Mouse (Mus musculus): ENCODE results near the gene Gm13119. TPM values are rescaled to one million over a fixed set of nuclear protein-coding genes. Genes with fewer than 3 reads are reported as not detected.
"Not testable (repeated sequence)": the region's sequence is repeated elsewhere in the genome, so short reads cannot be mapped to it uniquely, and the experiment has no call there.

Gm13119 gene
- not detected in 2 replicates for polyA plus RNA-seq (2016; fragmentation: Nextera tagmentation; extraction: Ambion mirVana)

GRCm38 (mm10) chr4:144357642-144358041 lies at the start of gene Gm13119:
Gm13119 (plus strand) TSS chr4:144357942.
- H3K4me2 ChIP-seq (replicated peaks); H3K4me3 ChIP-seq; H3K27ac ChIP-seq (replicated peaks); H3K9ac ChIP-seq (replicated peaks); H3K36me3 ChIP-seq; ATAC-seq (ENCODE audit: low FRiP score, low read depth); H3K4me1 ChIP-seq; H3K27me3 ChIP-seq: not testable (repeated sequence)
- WGBS, result 86% methylated on average over 3 of the region's 3 CpGs
- H3K9me3 ChIP-seq, result peaks cover 24% of the 10 kb centered on the region

GRCm38 (mm10) chr4:144312666-144313460 lies 44.9 kb upstream of the Gm13119 start:
- not testable (repeated sequence) for H3K4me2 ChIP-seq (replicated peaks); ATAC-seq (ENCODE audit: low FRiP score, low read depth); H3K27ac ChIP-seq (replicated peaks); H3K4me3 ChIP-seq; H3K36me3 ChIP-seq; H3K9ac ChIP-seq (replicated peaks); H3K27me3 ChIP-seq; H3K9me3 ChIP-seq; H3K4me1 ChIP-seq
- 77% methylated on average over 2 of the region's 2 CpGs for WGBS

GRCm38 (mm10) chr4:144329949-144330348 lies 27.8 kb upstream of the Gm13119 start, which contains the start of gene Gm13128:
Gm13128 (plus strand) TSS chr4:144330249.
- H3K27me3 ChIP-seq; ATAC-seq (ENCODE audit: low FRiP score, low read depth); H3K9me3 ChIP-seq; H3K27ac ChIP-seq (replicated peaks); H3K4me3 ChIP-seq; H3K9ac ChIP-seq (replicated peaks); H3K4me1 ChIP-seq; H3K4me2 ChIP-seq (replicated peaks); H3K36me3 ChIP-seq: not testable (repeated sequence)
- 63% methylated on average over 4 of the region's 4 CpGs for WGBS

GRCm38 (mm10) chr4:144335856-144336255 lies 21.9 kb upstream of the Gm13119 start:
- WGBS, result 69% methylated on average over 3 of the region's 3 CpGs
- H3K4me1 ChIP-seq; H3K9ac ChIP-seq (replicated peaks); H3K4me3 ChIP-seq; H3K27ac ChIP-seq (replicated peaks); ATAC-seq (ENCODE audit: low FRiP score, low read depth); H3K27me3 ChIP-seq; H3K36me3 ChIP-seq; H3K4me2 ChIP-seq (replicated peaks); H3K9me3 ChIP-seq: not testable (repeated sequence)

GRCm38 (mm10) chr4:144377911-144378310 lies 20.2 kb downstream of the Gm13119 start, which contains the start of gene Pramef20:
Pramef20 (minus strand) TSS chr4:144377933.
- Histone ChIP-seq H3K4me3 (no peak within 1 kb of the TSS), H3K36me3 (no peaks in the 10 kb centered on the region), H3K9me3 (peaks cover 32% of the 10 kb centered on the region), H3K9ac (replicated peaks) (no peak within 1 kb of the TSS), H3K27me3 (no peaks in the 10 kb centered on the region), H3K4me2 (replicated peaks) (no peak within 1 kb of the TSS), H3K27ac (replicated peaks) (no peak within 1 kb of the TSS), H3K4me1 (no peaks in the 10 kb centered on the region)
- WGBS, result 48% methylated on average over 2 of the region's 2 CpGs
- no peak for ATAC-seq (ENCODE audit: low FRiP score, low read depth)

GRCm38 (mm10) chr4:144396316-144396715 lies 38.6 kb downstream of the Gm13119 start:
- Histone ChIP-seq H3K27ac (replicated peaks) (no peak overlapping the region), H3K36me3 (no peaks in the 10 kb centered on the region), H3K4me1 (no peaks in the 10 kb centered on the region), H3K4me2 (replicated peaks) (no peak overlapping the region), H3K9ac (replicated peaks) (no peak overlapping the region), H3K4me3 (no peak overlapping the region), H3K27me3 (no peaks in the 10 kb centered on the region), H3K9me3 (peaks cover 35% of the 10 kb centered on the region)
- no peak for ATAC-seq (ENCODE audit: low FRiP score, low read depth)
- WGBS, result 44% methylated on average over 3 of the region's 3 CpGs

- no peak for ATAC-seq (ENCODE audit: low FRiP score, low read depth)
- no peaks in the 10 kb centered on the region for H3K36me3 ChIP-seq
- H3K4me1 ChIP-seq, result no peaks in the 10 kb centered on the region
- H3K4me2 ChIP-seq (replicated peaks), result no peak overlapping the region
- WGBS, result 84% methylated on average over 4 of the region's 4 CpGs
- no peak overlapping the region for H3K27ac ChIP-seq (replicated peaks)
- H3K4me3 ChIP-seq, result no peak overlapping the region
- H3K9me3 ChIP-seq, result 0 out of 2 replicates have a peak, but pooled peaks cover 1% of the 10 kb centered on the region
- H3K9ac ChIP-seq (replicated peaks), result no peak overlapping the region
- H3K27me3 ChIP-seq, result no peaks in the 10 kb centered on the region
Observed at GRCm38 (mm10) chr4:144402712-144403111, 45.0 kb downstream of the Gm13119 start.

GRCm38 (mm10) chr4:144404456-144405086 lies 46.8 kb downstream of the Gm13119 start:
- ATAC-seq (ENCODE audit: low FRiP score, low read depth), result 0 out of 2 replicates have a peak, but pooled peaks have one; percentile 19
- H3K4me1 ChIP-seq, result no peaks in the 10 kb centered on the region
- H3K36me3 ChIP-seq, result no peaks in the 10 kb centered on the region
- no peak overlapping the region for H3K4me3 ChIP-seq
- H3K9ac ChIP-seq (replicated peaks), result no peak overlapping the region
- H3K27me3 ChIP-seq, result no peaks in the 10 kb centered on the region
- H3K27ac ChIP-seq (replicated peaks), result no peak overlapping the region
- 0 out of 2 replicates have a peak, but pooled peaks cover 9% of the 10 kb centered on the region for H3K9me3 ChIP-seq
- 12% methylated on average over 17 of the region's 17 CpGs for WGBS
- H3K4me2 ChIP-seq (replicated peaks), result peak overlapping the region; percentile 29

- no peak overlapping the region for H3K9ac ChIP-seq (replicated peaks)
- ATAC-seq (ENCODE audit: low FRiP score, low read depth), result no peak
- no peak overlapping the region for H3K4me2 ChIP-seq (replicated peaks)
- H3K36me3 ChIP-seq, result no peaks in the 10 kb centered on the region
- H3K9me3 ChIP-seq, result 0 out of 2 replicates have a peak, but pooled peaks cover 13% of the 10 kb centered on the region
- H3K27me3 ChIP-seq, result no peaks in the 10 kb centered on the region
- no peak overlapping the region for H3K27ac ChIP-seq (replicated peaks)
- H3K4me1 ChIP-seq, result no peaks in the 10 kb centered on the region
- H3K4me3 ChIP-seq, result no peak overlapping the region
- WGBS, result 66% methylated on average over 3 of the region's 3 CpGs
Observed at GRCm38 (mm10) chr4:144406261-144406660, 48.5 kb downstream of the Gm13119 start.

- Histone ChIP-seq H3K36me3 (no peaks in the 10 kb centered on the region), H3K4me1 (no peaks in the 10 kb centered on the region), H3K4me2 (replicated peaks) (no peak within 1 kb of the TSS), H3K9me3 (0 out of 2 replicates have a peak, but pooled peaks cover 17% of the 10 kb centered on the region), H3K9ac (replicated peaks) (no peak within 1 kb of the TSS), H3K4me3 (no peak within 1 kb of the TSS), H3K27ac (replicated peaks) (no peak within 1 kb of the TSS), H3K27me3 (no peaks in the 10 kb centered on the region)
- no peak for ATAC-seq (ENCODE audit: low FRiP score, low read depth)
- whole genome bisulfite sequencing, result 80% methylated on average over 9 of the region's 9 CpGs
Observed at GRCm38 (mm10) chr4:144408290-144408689, 50.5 kb downstream of the Gm13119 start, which contains the start of gene Pramef12. Pramef12 (minus strand) TSS chr4:144408464.
